In genomic region chr3:105721681-105722201, GRCm38 (mm10) we compare ENCODE assay signal across 22 mouse cellular contexts. TPM values are rescaled to one million over a fixed set of nuclear protein-coding genes. Genes with fewer than 3 reads are reported as not detected.
DNase-seq lines count a peak whose midpoint lies in the region; ATAC-seq and TF ChIP-seq lines count a peak whose summit lies in the region.
"Had no signal": no experiment of that assay in that cellular context is flagged by ENCODE, and none has a peak within 500 bp of the region (broad histone marks: within the 10 kb centered on the region; RNA-seq: fewer than 3 reads in every experiment).

No protein-coding gene starts in this region.

- peak; percentile 33; the same call in 1 of the 2 replicates for ATAC-seq in liver, embryonic 16.5 days (ENCODE audit: low read depth)
- no peak for ATAC-seq in liver, embryonic 12.5 days
- ATAC-seq in granulocyte monocyte progenitor cell, adult 5-6 weeks (replicated peaks; ENCODE audit: poor library complexity, severe bottlenecking), result peak; percentile 88
- ATAC-seq in stomach, postnatal 0 days (ENCODE audit: low FRiP score, low TSS enrichment), result peak; percentile 14; the same call in 1 of the 2 replicates
- ATAC-seq: midbrain, embryonic 13.5 days had no signal

- no peak for TF ChIP-seq RAD21 in CH12.LX (IDR thresholded peaks at IDR 0.05; ENCODE audit: low read depth, low read length)

- no peak overlapping the region for H3K9ac ChIP-seq in liver, embryonic 16.5 days (ENCODE audit: low read depth, low read length)
- H3K9ac ChIP-seq in liver, embryonic 12.5 days, result no peak overlapping the region
- no peak overlapping the region for H3K9ac ChIP-seq in CH12.LX (ENCODE audit: insufficient read depth, low read depth)
- no peak overlapping the region for H3K9ac ChIP-seq in stomach, postnatal 0 days (ENCODE audit: low read length)
- H3K9ac ChIP-seq: heart, embryonic 13.5 days; hindbrain, embryonic 13.5 days; kidney, embryonic 15.5 days; liver, embryonic 15.5 days; midbrain, embryonic 13.5 days; neural tube, embryonic 13.5 days had no signal

- no peaks in the 10 kb centered on the region for H3K36me3 ChIP-seq in liver, embryonic 16.5 days (ENCODE audit: control insufficient read depth, insufficient read depth)
- peaks cover 11% of the 10 kb centered on the region for H3K36me3 ChIP-seq in liver, embryonic 12.5 days
- H3K36me3 ChIP-seq in CH12.LX (replicated peaks in 1 of 2; ENCODE audit: control insufficient read depth in 1 of 2, insufficient read depth in 1 of 2, low read length in 1 of 2), result peaks cover 11 to 37% of the 10 kb centered on the region in 2 experiments
- no peaks in the 10 kb centered on the region for H3K36me3 ChIP-seq in stomach, postnatal 0 days (ENCODE audit: control insufficient read depth, insufficient read depth, low read length)
- H3K36me3 ChIP-seq: embryonic facial prominence, embryonic 10.5 days; hindbrain, embryonic 13.5 days; midbrain, embryonic 13.5 days; neural tube, embryonic 13.5 days had no signal

- TF ChIP-seq POLR2A in CH12.LX (IDR thresholded peaks at IDR 0.05; ENCODE audit: low read depth, low read length), result no peak

- no peak overlapping the region for H3K4me3 ChIP-seq in liver, embryonic 16.5 days (ENCODE audit: low read depth, low read length)
- H3K4me3 ChIP-seq in liver, embryonic 12.5 days, result no peak overlapping the region
- no peak overlapping the region for H3K4me3 ChIP-seq in CH12.LX (replicated peaks in 1 of 3; ENCODE audit: low read depth in 2 of 3, low read length in 2 of 3, poor library complexity in 1 of 3)
- H3K4me3 ChIP-seq in stomach, postnatal 0 days (ENCODE audit: low read depth, low read length), result no peak overlapping the region
- H3K4me3 ChIP-seq: embryonic facial prominence, embryonic 10.5 days; heart, embryonic 13.5 days; hindbrain, embryonic 13.5 days; kidney, embryonic 15.5 days; liver, embryonic 15.5 days; megakaryocyte, embryonic 14.5 days; midbrain, embryonic 13.5 days; myocyte; neural tube, embryonic 13.5 days had no signal

- in situ Hi-C loops in CH12.LX (cut with MboI; ENCODE audit: low pct_ligation_motif_present, low pct_unique_long_range_greater_than_20kb, low sequenced_read_pairs), result loop anchor here (5.0 kb wide), 1 partner anchor 34 kb away; the partner anchor contains the start of gene Ddx20

- H3K4me1 ChIP-seq in liver, embryonic 16.5 days (ENCODE audit: control insufficient read depth, low read depth, low read length), result no peaks in the 10 kb centered on the region
- H3K4me1 ChIP-seq in liver, embryonic 12.5 days, result peaks cover 11% of the 10 kb centered on the region
- H3K4me1 ChIP-seq in CH12.LX (ENCODE audit: control insufficient read depth in 1 of 2, insufficient read depth in 2 of 2), result peaks cover 4 to 45% of the 10 kb centered on the region in 2 experiments; a peak in 3 of 4 replicates
- no peaks in the 10 kb centered on the region for H3K4me1 ChIP-seq in stomach, postnatal 0 days (replicated peaks; ENCODE audit: control insufficient read depth, insufficient read depth)

- H3K9me3 ChIP-seq in liver, embryonic 16.5 days (replicated peaks; ENCODE audit: control insufficient read depth, low read length), result no peaks in the 10 kb centered on the region
- H3K9me3 ChIP-seq in liver, embryonic 12.5 days (replicated peaks), result no peaks in the 10 kb centered on the region
- no peaks in the 10 kb centered on the region for H3K9me3 ChIP-seq in CH12.LX (replicated peaks; ENCODE audit: low read length)
- H3K9me3 ChIP-seq in stomach, postnatal 0 days (ENCODE audit: control insufficient read depth, low read length), result no peaks in the 10 kb centered on the region
- H3K9me3 ChIP-seq: embryonic facial prominence, embryonic 10.5 days; heart, embryonic 13.5 days; hindbrain, embryonic 13.5 days; kidney, embryonic 15.5 days; liver, embryonic 15.5 days; megakaryocyte, embryonic 14.5 days; midbrain, embryonic 13.5 days; neural tube, embryonic 13.5 days had no signal

- no peak overlapping the region for H3K4me2 ChIP-seq in liver, embryonic 16.5 days (ENCODE audit: low read depth, low read length)
- no peak overlapping the region for H3K4me2 ChIP-seq in liver, embryonic 12.5 days
- H3K4me2 ChIP-seq in CH12.LX (ENCODE audit: insufficient read depth, low read depth, poor library complexity, severe bottlenecking), result no peak overlapping the region
- H3K4me2 ChIP-seq in stomach, postnatal 0 days (replicated peaks; ENCODE audit: low read depth), result no peak overlapping the region
- H3K4me2 ChIP-seq: heart, embryonic 13.5 days; hindbrain, embryonic 13.5 days; kidney, embryonic 15.5 days; liver, embryonic 15.5 days; midbrain, embryonic 13.5 days; neural tube, embryonic 13.5 days had no signal

- dilution Hi-C loops in CH12.LX (cut with MboI; ENCODE audit: extremely low pct_ligation_motif_present, extremely low pct_unique_long_range_greater_than_20kb, low sequenced_read_pairs), result no loop called here

- H3K27ac ChIP-seq in liver, embryonic 16.5 days (ENCODE audit: low read length), result no peak overlapping the region
- H3K27ac ChIP-seq in liver, embryonic 12.5 days, result no peak overlapping the region
- no peak overlapping the region for H3K27ac ChIP-seq in CH12.LX (ENCODE audit: insufficient read depth, low read depth)
- no peak overlapping the region for H3K27ac ChIP-seq in stomach, postnatal 0 days (replicated peaks)
- H3K27ac ChIP-seq: heart, embryonic 13.5 days; hindbrain, embryonic 13.5 days; kidney, embryonic 15.5 days; liver, embryonic 15.5 days; midbrain, embryonic 13.5 days; neural tube, embryonic 13.5 days had no signal

- no peak for TF ChIP-seq CTCF in CH12.LX (conservative IDR thresholded peaks at IDR 0.05 in 1 of 2, IDR thresholded peaks at IDR 0.05 in 1 of 2; ENCODE audit: low read depth in 2 of 2, low read length in 2 of 2)
- TF ChIP-seq CTCF in stomach, postnatal 0 days (IDR thresholded peaks at IDR 0.05; ENCODE audit: low read depth), result no peak

- DNase-seq in CH12.LX (ENCODE audit: extremely low read depth), result peak; percentile 67
- no peak for DNase-seq in stomach, postnatal 0 days (ENCODE audit: low spot score)
- DNase-seq in left cerebral cortex, adult 18-20 months (ENCODE audit: low spot score in 2 of 2), result no peak
- DNase-seq in layer of hippocampus, adult 9-11 months, result no peak
- DNase-seq: adrenal gland, postnatal 14 days; kidney, adult 11 months; kidney, postnatal 36 days; lung, postnatal 14 days; right cerebral cortex, adult 18-20 months; right cerebral cortex, postnatal 4 days had no signal

- TF ChIP-seq EP300 in CH12.LX (IDR thresholded peaks at IDR 0.05; ENCODE audit: low read length), result no peak
- TF ChIP-seq EP300 in stomach, postnatal 0 days (optimal IDR thresholded peaks at IDR 0.05), result no peak

- H3K79me2 ChIP-seq in CH12.LX (replicated peaks; ENCODE audit: control insufficient read depth, extremely low read depth, insufficient read depth, poor library complexity, severe bottlenecking), result no peaks in the 10 kb centered on the region

- H3K27me3 ChIP-seq in liver, embryonic 16.5 days (ENCODE audit: control insufficient read depth, insufficient read depth, low read depth, low read length), result no peaks in the 10 kb centered on the region
- no peaks in the 10 kb centered on the region for H3K27me3 ChIP-seq in liver, embryonic 12.5 days (replicated peaks)
- no peaks in the 10 kb centered on the region for H3K27me3 ChIP-seq in CH12.LX (replicated peaks)
- H3K27me3 ChIP-seq in stomach, postnatal 0 days (ENCODE audit: control insufficient read depth, insufficient read depth, low read length), result no peaks in the 10 kb centered on the region
- H3K27me3 ChIP-seq: heart, embryonic 13.5 days; hindbrain, embryonic 13.5 days; kidney, embryonic 15.5 days; liver, embryonic 15.5 days; megakaryocyte, embryonic 14.5 days; midbrain, embryonic 13.5 days; neural tube, embryonic 13.5 days had no signal

- 59% methylated on average over 2 of the region's 2 CpGs for whole genome bisulfite sequencing in liver, embryonic 16.5 days (ENCODE audit: insufficient replicate concordance)
- 40% methylated on average over 2 of the region's 2 CpGs for WGBS in liver, embryonic 12.5 days (ENCODE audit: insufficient replicate concordance)
- WGBS in stomach, postnatal 0 days, result 75% methylated on average over 2 of the region's 2 CpGs

TF ChIP-seq in CH12.LX, 34 proteins besides CTCF, POLR2A, EP300 and RAD21:
- TF ChIP-seq USF1 (IDR thresholded peaks at IDR 0.05; ENCODE audit: low read depth, low read length), result no peak
- TF ChIP-seq IRF4 (IDR thresholded peaks at IDR 0.05; ENCODE audit: low read depth, low read length), result peak; percentile 58

RNA-seq across cellular contexts. Expression of gene Inka2, which starts 17.3 kb away (rescaled TPM):
- 0.11 and 0.28 TPM in 2 replicates for polyA plus RNA-seq in liver, embryonic 16.5 days (2015; fragmentation: Nextera tagmentation; extraction: Ambion mirVana)
- polyA plus RNA-seq in liver, embryonic 12.5 days (2016; fragmentation: Nextera tagmentation; extraction: Ambion mirVana), result 0.33 and 0.37 TPM in 2 replicates
- total RNA-seq in CH12.LX (2012; rRNA removed), result 3.1 and 3.4 TPM in 2 replicates
- total RNA-seq in CH12.LX (2014; rRNA removed), result 0.93 and 1.0 TPM in 2 replicates
- 1.9 and 2.5 TPM in 2 replicates for polyA plus RNA-seq in CH12.LX (2012; ENCODE audit: insufficient read length, low read depth)
- not detected in 2 replicates for total RNA-seq in granulocyte monocyte progenitor cell, adult 5-6 weeks (2014; fragmentation: Nextera tagmentation)
- 0.26 TPM in 1 of 2 replicates, not detected in the other for total RNA-seq in granulocyte monocyte progenitor cell, adult 5-6 weeks (2017)
- polyA plus RNA-seq in stomach, postnatal 0 days (2015; fragmentation: Nextera tagmentation; extraction: Ambion mirVana), result 2.8 and 2.9 TPM in 2 replicates
- total RNA-seq in left cerebral cortex, adult 18-20 months (2021), result 100 to 1,000 TPM; 106 to 114 TPM

RNA-seq across cellular contexts. Expression of gene Ddx20, which starts 34.4 kb away (rescaled TPM):
- polyA plus RNA-seq in liver, embryonic 16.5 days (2015; fragmentation: Nextera tagmentation; extraction: Ambion mirVana), result 13.3 and 16.1 TPM in 2 replicates
- polyA plus RNA-seq in liver, embryonic 12.5 days (2016; fragmentation: Nextera tagmentation; extraction: Ambion mirVana), result 31.6 and 34.4 TPM in 2 replicates
- total RNA-seq in CH12.LX (2012; rRNA removed) (30.8 and 40.9 TPM in 2 replicates), CH12.LX (2014; rRNA removed) (66.5 and 76.0 TPM in 2 replicates)
- 42.0 and 50.4 TPM in 2 replicates for polyA plus RNA-seq in CH12.LX (2012; ENCODE audit: insufficient read length, low read depth)
- total RNA-seq in granulocyte monocyte progenitor cell, adult 5-6 weeks (2014; fragmentation: Nextera tagmentation), result 27.8 and 30.0 TPM in 2 replicates
- total RNA-seq in granulocyte monocyte progenitor cell, adult 5-6 weeks (2017), result 50.3 and 58.6 TPM in 2 replicates
- 14.7 and 16.0 TPM in 2 replicates for polyA plus RNA-seq in stomach, postnatal 0 days (2015; fragmentation: Nextera tagmentation; extraction: Ambion mirVana)
- total RNA-seq in left cerebral cortex, adult 18-20 months (2021), result 10 to 100 TPM; 12.6 to 14.4 TPM
